Mouse (Mus musculus): ENCODE data around the gene Unc50. TPM values are rescaled to one million over a fixed set of nuclear protein-coding genes. Genes with fewer than 3 reads are reported as not detected.

Gene Unc50
- polyA plus RNA-seq, 1 experiment from 2014 or later, result 120 TPM

GRCm38 (mm10) chr1:37478416-37478815, 48.5 kb downstream of the Unc50 start:
- Histone ChIP-seq H3K27me3 (no peaks in the 10 kb centered on the region), H3K9ac (no peak overlapping the region), H3K4me3 (no peak overlapping the region), H3K4me1 (no peaks in the 10 kb centered on the region), H3K27ac (no peak overlapping the region), H3K9me3 (replicated peaks) (no peaks in the 10 kb centered on the region), H3K36me3 (ENCODE audit: poor library complexity, severe bottlenecking) (no peaks in the 10 kb centered on the region), H3K4me2 (no peak overlapping the region)
- ATAC-seq, result no peak
- 81% methylated on average over 7 of the region's 7 CpGs for WGBS

- Histone ChIP-seq H3K27ac (no peak overlapping the region), H3K4me1 (no peaks in the 10 kb centered on the region), H3K4me3 (no peak overlapping the region), H3K36me3 (ENCODE audit: poor library complexity, severe bottlenecking) (no peaks in the 10 kb centered on the region), H3K27me3 (no peaks in the 10 kb centered on the region), H3K4me2 (no peak overlapping the region), H3K9ac (no peak overlapping the region), H3K9me3 (replicated peaks) (no peaks in the 10 kb centered on the region)
- WGBS, result 78% methylated on average over 9 of the region's 9 CpGs
- ATAC-seq, result no peak
Observed at GRCm38 (mm10) chr1:37479074-37479473, 49.1 kb downstream of the Unc50 start.

GRCm38 (mm10) chr1:37479759-37480158, 49.8 kb downstream of the Unc50 start:
- Histone ChIP-seq H3K4me3 (no peak overlapping the region), H3K4me2 (no peak overlapping the region), H3K9ac (no peak overlapping the region), H3K9me3 (replicated peaks) (no peaks in the 10 kb centered on the region), H3K27ac (no peak overlapping the region), H3K27me3 (no peaks in the 10 kb centered on the region), H3K4me1 (no peaks in the 10 kb centered on the region), H3K36me3 (ENCODE audit: poor library complexity, severe bottlenecking) (no peaks in the 10 kb centered on the region)
- ATAC-seq, result no peak
- 90% methylated on average over 8 of the region's 8 CpGs for WGBS

- Histone ChIP-seq H3K9me3 (replicated peaks) (no peaks in the 10 kb centered on the region), H3K4me3 (no peak overlapping the region), H3K4me1 (no peaks in the 10 kb centered on the region), H3K27me3 (no peaks in the 10 kb centered on the region), H3K36me3 (ENCODE audit: poor library complexity, severe bottlenecking) (no peaks in the 10 kb centered on the region), H3K27ac (no peak overlapping the region), H3K4me2 (no peak overlapping the region), H3K9ac (no peak overlapping the region)
- 83% methylated on average over 6 of the region's 6 CpGs for WGBS
- no peak for ATAC-seq
Observed at GRCm38 (mm10) chr1:37480731-37481130, 50.8 kb downstream of the Unc50 start.

GRCm38 (mm10) chr1:37481331-37481730, 51.4 kb downstream of the Unc50 start:
- Histone ChIP-seq H3K27ac (no peak overlapping the region), H3K36me3 (ENCODE audit: poor library complexity, severe bottlenecking) (no peaks in the 10 kb centered on the region)
- 91% methylated on average over 2 of the region's 2 CpGs for WGBS

GRCm38 (mm10) chr1:37484612-37485011, 54.7 kb downstream of the Unc50 start:
- Histone ChIP-seq H3K9ac (no peak overlapping the region), H3K4me1 (no peaks in the 10 kb centered on the region), H3K27me3 (no peaks in the 10 kb centered on the region), H3K4me3 (no peak overlapping the region), H3K36me3 (ENCODE audit: poor library complexity, severe bottlenecking) (no peaks in the 10 kb centered on the region), H3K9me3 (replicated peaks) (no peaks in the 10 kb centered on the region), H3K27ac (no peak overlapping the region), H3K4me2 (no peak overlapping the region)
- 91% methylated on average over 4 of the region's 4 CpGs for WGBS
- ATAC-seq, result no peak

More at GRCm38 (mm10) chr1:37481331-37481730, 51.4 kb downstream of the Unc50 start:
- H3K9me3 ChIP-seq (replicated peaks), result no peaks in the 10 kb centered on the region
- no peaks in the 10 kb centered on the region for H3K27me3 ChIP-seq
- no peaks in the 10 kb centered on the region for H3K4me1 ChIP-seq
- no peak overlapping the region for H3K4me3 ChIP-seq
- H3K4me2 ChIP-seq, result no peak overlapping the region
- no peak for ATAC-seq
- no peak overlapping the region for H3K9ac ChIP-seq

GRCm38 (mm10) chr1:37486439-37486838, 56.5 kb downstream of the Unc50 start:
- WGBS, result 95% methylated on average over 1 of the region's 1 CpGs
- Histone ChIP-seq H3K27ac (no peak overlapping the region), H3K9ac (no peak overlapping the region), H3K4me3 (no peak overlapping the region), H3K9me3 (replicated peaks) (no peaks in the 10 kb centered on the region), H3K36me3 (ENCODE audit: poor library complexity, severe bottlenecking) (no peaks in the 10 kb centered on the region), H3K4me1 (no peaks in the 10 kb centered on the region), H3K27me3 (no peaks in the 10 kb centered on the region), H3K4me2 (no peak overlapping the region)
- ATAC-seq, result no peak

GRCm38 (mm10) chr1:37486994-37487393, 57.1 kb downstream of the Unc50 start:
- Histone ChIP-seq H3K27ac (no peak overlapping the region), H3K9me3 (replicated peaks) (no peaks in the 10 kb centered on the region), H3K36me3 (ENCODE audit: poor library complexity, severe bottlenecking) (no peaks in the 10 kb centered on the region), H3K27me3 (no peaks in the 10 kb centered on the region), H3K4me3 (no peak overlapping the region), H3K4me1 (no peaks in the 10 kb centered on the region), H3K4me2 (no peak overlapping the region), H3K9ac (no peak overlapping the region)
- WGBS, result 89% methylated on average over 3 of the region's 3 CpGs
- no peak for ATAC-seq

- Histone ChIP-seq H3K4me1 (no peaks in the 10 kb centered on the region), H3K4me2 (no peak overlapping the region), H3K9ac (no peak overlapping the region), H3K36me3 (ENCODE audit: poor library complexity, severe bottlenecking) (no peaks in the 10 kb centered on the region), H3K9me3 (replicated peaks) (no peaks in the 10 kb centered on the region), H3K4me3 (no peak overlapping the region), H3K27me3 (no peaks in the 10 kb centered on the region), H3K27ac (no peak overlapping the region)
- no peak for ATAC-seq
- WGBS, result 88% methylated on average over 12 of the region's 12 CpGs
Observed at GRCm38 (mm10) chr1:37488531-37488930, 58.6 kb downstream of the Unc50 start.

Other genes starting within 250 kb of the Unc50 start
- gene Cnga3, start 215.7 kb upstream of the Unc50 start, polyA plus RNA-seq (2015; fragmentation: Nextera tagmentation; extraction: Ambion mirVana), result 0.06 and 0.09 TPM in 2 replicates
- gene Inpp4a, start 130.3 kb upstream of the Unc50 start, polyA plus RNA-seq (2015; fragmentation: Nextera tagmentation; extraction: Ambion mirVana), result 35.1 and 40.2 TPM in 2 replicates
- gene Coa5, start within 50 bp of the Unc50 start, polyA plus RNA-seq (2015; fragmentation: Nextera tagmentation; extraction: Ambion mirVana), result 44.2 and 50.4 TPM in 2 replicates
- 5.0 and 6.9 TPM in 2 replicates for gene Mgat4a, start 110.9 kb downstream of the Unc50 start, polyA plus RNA-seq (2015; fragmentation: Nextera tagmentation; extraction: Ambion mirVana)

Measured in forebrain, embryonic 13.5 days (tissue).